7 mouse cellular contexts compared by ENCODE assay signal in genomic region chr11:70681897-70682581, GRCm38 (mm10). TPM values are rescaled to one million over a fixed set of nuclear protein-coding genes. Genes with fewer than 3 reads are reported as not detected.
DNase-seq lines count a peak whose midpoint lies in the region; ATAC-seq and TF ChIP-seq lines count a peak whose summit lies in the region.

No protein-coding gene starts in this region.

- no peak overlapping the region for H3K4me3 ChIP-seq in embryonic facial prominence, embryonic 13.5 days
- H3K4me3 ChIP-seq in kidney, postnatal 0 days (replicated peaks; ENCODE audit: low read depth, low read length), result no peak overlapping the region
- H3K4me3 ChIP-seq in midbrain, embryonic 13.5 days (replicated peaks), result no peak overlapping the region

- peaks cover 16% of the 10 kb centered on the region for H3K4me1 ChIP-seq in embryonic facial prominence, embryonic 13.5 days
- H3K4me1 ChIP-seq in kidney, postnatal 0 days (replicated peaks; ENCODE audit: insufficient read depth, low read length), result 0 out of 2 replicates have a peak, but pooled peaks cover 5% of the 10 kb centered on the region
- peaks cover 35% of the 10 kb centered on the region for H3K4me1 ChIP-seq in midbrain, embryonic 13.5 days (replicated peaks)

- no peak overlapping the region for H3K27ac ChIP-seq in embryonic facial prominence, embryonic 13.5 days
- no peak overlapping the region for H3K27ac ChIP-seq in kidney, postnatal 0 days
- H3K27ac ChIP-seq in midbrain, embryonic 13.5 days, result peak overlapping the region; percentile 79

- peak; percentile 53 to 68 for DNase-seq in left cerebral cortex, postnatal 10 days (ENCODE audit: extremely low spot score in 1 of 2, low spot score in 2 of 2)
- no peak for DNase-seq in left cerebral cortex, adult 18-20 months (ENCODE audit: low spot score in 2 of 2)
- DNase-seq in Muller cell, postnatal 12 days (ENCODE audit: inconsistent ontology term), result peak; percentile 78
- DNase-seq in kidney, postnatal 0 days (ENCODE audit: low spot score), result peak; percentile 91
- no peak for DNase-seq in adrenal gland, postnatal 36 days

- H3K9me3 ChIP-seq in embryonic facial prominence, embryonic 13.5 days, result no peaks in the 10 kb centered on the region
- no peaks in the 10 kb centered on the region for H3K9me3 ChIP-seq in kidney, postnatal 0 days (replicated peaks; ENCODE audit: low read length)
- H3K9me3 ChIP-seq in midbrain, embryonic 13.5 days, result no peaks in the 10 kb centered on the region

- H3K27me3 ChIP-seq in embryonic facial prominence, embryonic 13.5 days, result no peaks in the 10 kb centered on the region
- H3K27me3 ChIP-seq in kidney, postnatal 0 days (ENCODE audit: insufficient read depth, low read length), result no peaks in the 10 kb centered on the region
- H3K27me3 ChIP-seq in midbrain, embryonic 13.5 days, result no peaks in the 10 kb centered on the region

- WGBS in embryonic facial prominence, embryonic 13.5 days, result 23% methylated on average over 11 of the region's 11 CpGs
- WGBS in kidney, postnatal 0 days, result 38% methylated on average over 11 of the region's 11 CpGs
- WGBS in midbrain, embryonic 13.5 days, result 15% methylated on average over 10 of the region's 11 CpGs

- no peak overlapping the region for H3K4me2 ChIP-seq in embryonic facial prominence, embryonic 13.5 days
- no peak overlapping the region for H3K4me2 ChIP-seq in kidney, postnatal 0 days (ENCODE audit: low read length)
- H3K4me2 ChIP-seq in midbrain, embryonic 13.5 days (replicated peaks), result peak overlapping the region; percentile 12; the same call in 1 of the 2 replicates

- TF ChIP-seq CTCF in kidney, postnatal 0 days (IDR thresholded peaks at IDR 0.05; ENCODE audit: low read depth), result peak; percentile 81

- peak overlapping the region; percentile 49; the same call in 1 of the 2 replicates for H3K9ac ChIP-seq in embryonic facial prominence, embryonic 13.5 days
- no peak overlapping the region for H3K9ac ChIP-seq in kidney, postnatal 0 days (ENCODE audit: low read depth, low read length)
- H3K9ac ChIP-seq in midbrain, embryonic 13.5 days (replicated peaks), result peak overlapping the region; percentile 32; the same call in 1 of the 2 replicates

- intact Hi-C loops in left cerebral cortex, postnatal 10 days (cut with DNase I), result no loop called here

- H3K36me3 ChIP-seq in embryonic facial prominence, embryonic 13.5 days, result peaks cover 61% of the 10 kb centered on the region
- peaks cover 36% of the 10 kb centered on the region for H3K36me3 ChIP-seq in kidney, postnatal 0 days (ENCODE audit: insufficient read depth, low read length)
- peaks cover 60% of the 10 kb centered on the region for H3K36me3 ChIP-seq in midbrain, embryonic 13.5 days

- ATAC-seq in embryonic facial prominence, embryonic 13.5 days (ENCODE audit: insufficient number of reproducible peaks, insufficient read depth, low FRiP score, low TSS enrichment, low read depth), result no peak
- peak; percentile 37 for ATAC-seq in kidney, postnatal 0 days (replicated peaks; ENCODE audit: low FRiP score, low read depth)
- ATAC-seq in midbrain, embryonic 13.5 days, result peak; percentile 84

RNA-seq across cellular contexts. Expression of gene Camta2, which starts 5.9 kb away (rescaled TPM):
- 100 to 1,000 TPM; 151 to 152 TPM for total RNA-seq in left cerebral cortex, postnatal 10 days (2021)
- total RNA-seq in left cerebral cortex, adult 18-20 months (2021), result 100 to 1,000 TPM; 217 to 224 TPM
- polyA plus RNA-seq in embryonic facial prominence, embryonic 13.5 days (2015; fragmentation: Nextera tagmentation; extraction: Ambion mirVana), result 13.4 TPM in 2 replicates
- polyA plus RNA-seq in kidney, postnatal 0 days (2015; fragmentation: Nextera tagmentation; extraction: Ambion mirVana), result 9.2 and 9.4 TPM in 2 replicates
- 15.3 and 16.4 TPM in 2 replicates for polyA plus RNA-seq in midbrain, embryonic 13.5 days (2015; fragmentation: Nextera tagmentation; extraction: Ambion mirVana)
- 10 to 100 TPM; 36.5 to 45.7 TPM for total RNA-seq in adrenal gland, postnatal 36 days (2021)

RNA-seq across cellular contexts. Expression of gene Spag7, which starts 12.8 kb away (rescaled TPM):
- total RNA-seq in left cerebral cortex, postnatal 10 days (2021), result 10 to 100 TPM; 50.1 to 52.9 TPM
- total RNA-seq in left cerebral cortex, adult 18-20 months (2021), result 10 to 100 TPM; 47.5 to 52.8 TPM
- polyA plus RNA-seq in embryonic facial prominence, embryonic 13.5 days (2015; fragmentation: Nextera tagmentation; extraction: Ambion mirVana), result 159 and 163 TPM in 2 replicates
- 91.5 and 102 TPM in 2 replicates for polyA plus RNA-seq in kidney, postnatal 0 days (2015; fragmentation: Nextera tagmentation; extraction: Ambion mirVana)
- 180 and 181 TPM in 2 replicates for polyA plus RNA-seq in midbrain, embryonic 13.5 days (2015; fragmentation: Nextera tagmentation; extraction: Ambion mirVana)
- total RNA-seq in adrenal gland, postnatal 36 days (2021), result 10 to 100 TPM; 87.1 to 88.1 TPM

RNA-seq across cellular contexts. Expression of gene Inca1, which starts 17.9 kb away (rescaled TPM):
- total RNA-seq in left cerebral cortex, postnatal 10 days (2021), result 1 to 10 TPM; 1.2 to 2.0 TPM
- total RNA-seq in left cerebral cortex, adult 18-20 months (2021), result 1 to 10 TPM; 1.8 to 2.2 TPM
- 1.1 and 1.3 TPM in 2 replicates for polyA plus RNA-seq in embryonic facial prominence, embryonic 13.5 days (2015; fragmentation: Nextera tagmentation; extraction: Ambion mirVana)
- polyA plus RNA-seq in kidney, postnatal 0 days (2015; fragmentation: Nextera tagmentation; extraction: Ambion mirVana), result 2.3 and 3.0 TPM in 2 replicates
- polyA plus RNA-seq in midbrain, embryonic 13.5 days (2015; fragmentation: Nextera tagmentation; extraction: Ambion mirVana), result 0.94 and 1.8 TPM in 2 replicates
- total RNA-seq in adrenal gland, postnatal 36 days (2021), result 10 to 100 TPM in 1 of 2 experiments, 1 to 10 TPM in 1; 9.5 to 12.2 TPM

RNA-seq across cellular contexts. Expression of gene Kif1c, which starts 18.3 kb away (rescaled TPM):
- total RNA-seq in left cerebral cortex, postnatal 10 days (2021), result 10 to 100 TPM; 38.6 to 41.8 TPM
- total RNA-seq in left cerebral cortex, adult 18-20 months (2021), result 10 to 100 TPM; 54.8 to 57.7 TPM
- polyA plus RNA-seq in embryonic facial prominence, embryonic 13.5 days (2015; fragmentation: Nextera tagmentation; extraction: Ambion mirVana), result 4.2 and 4.5 TPM in 2 replicates
- 3.5 and 3.6 TPM in 2 replicates for polyA plus RNA-seq in kidney, postnatal 0 days (2015; fragmentation: Nextera tagmentation; extraction: Ambion mirVana)
- 1.4 and 2.1 TPM in 2 replicates for polyA plus RNA-seq in midbrain, embryonic 13.5 days (2015; fragmentation: Nextera tagmentation; extraction: Ambion mirVana)
- total RNA-seq in adrenal gland, postnatal 36 days (2021), result 100 to 1,000 TPM; 178 to 195 TPM

RNA-seq across cellular contexts. Expression of gene Eno3, which starts 25.0 kb away (rescaled TPM):
- 10 to 100 TPM in 1 of 2 experiments, 1 to 10 TPM in 1; 9.2 to 10.9 TPM for total RNA-seq in left cerebral cortex, postnatal 10 days (2021)
- 1 to 10 TPM; 7.3 to 8.8 TPM for total RNA-seq in left cerebral cortex, adult 18-20 months (2021)
- polyA plus RNA-seq in embryonic facial prominence, embryonic 13.5 days (2015; fragmentation: Nextera tagmentation; extraction: Ambion mirVana), result 18.3 and 19.7 TPM in 2 replicates
- polyA plus RNA-seq in kidney, postnatal 0 days (2015; fragmentation: Nextera tagmentation; extraction: Ambion mirVana), result 9.7 and 10.0 TPM in 2 replicates
- polyA plus RNA-seq in midbrain, embryonic 13.5 days (2015; fragmentation: Nextera tagmentation; extraction: Ambion mirVana), result 8.0 and 9.5 TPM in 2 replicates
- 10 to 100 TPM; 21.2 to 35.5 TPM for total RNA-seq in adrenal gland, postnatal 36 days (2021)

Comparison
In these comparisons a context has a peak if more than half of its experiments do, and no peak if none do; other contexts are left out.
1. DNase-seq: peak in left cerebral cortex, postnatal 10 days (2 of 2), Muller cell, postnatal 12 days (single experiment) and kidney, postnatal 0 days (single experiment); none in left cerebral cortex, adult 18-20 months (0 of 2) and adrenal gland, postnatal 36 days (0 of 2).